8 mouse cellular contexts compared by ENCODE assay signal in genomic region chr13:41737628-41738309, GRCm38 (mm10).
DNase-seq lines count a peak whose midpoint lies in the region; ATAC-seq lines count a peak whose summit lies in the region.

No protein-coding gene starts in this region.

- no peak overlapping the region for H3K4me3 ChIP-seq in hindbrain, embryonic 10.5 days
- H3K4me3 ChIP-seq in hindbrain, embryonic 11.5 days (ENCODE audit: low read depth, low read length): no peak overlapping the region
- no peak overlapping the region for H3K4me3 ChIP-seq in heart, embryonic 11.5 days (ENCODE audit: low read depth, low read length)

- H3K27me3 ChIP-seq in hindbrain, embryonic 10.5 days (ENCODE audit: insufficient read depth, poor library complexity, severe bottlenecking): no peaks in the 10 kb centered on the region
- H3K27me3 ChIP-seq in hindbrain, embryonic 11.5 days (ENCODE audit: control insufficient read depth, insufficient read depth, low read length): no peaks in the 10 kb centered on the region
- H3K27me3 ChIP-seq in heart, embryonic 11.5 days (ENCODE audit: control insufficient read depth, insufficient read depth, low read length): no peaks in the 10 kb centered on the region

- no peak overlapping the region for H3K9ac ChIP-seq in hindbrain, embryonic 11.5 days (ENCODE audit: low read depth, low read length)
- H3K9ac ChIP-seq in heart, embryonic 11.5 days (ENCODE audit: low read depth, low read length): no peak overlapping the region

- H3K9me3 ChIP-seq in hindbrain, embryonic 10.5 days: no peaks in the 10 kb centered on the region
- no peaks in the 10 kb centered on the region for H3K9me3 ChIP-seq in hindbrain, embryonic 11.5 days (ENCODE audit: control insufficient read depth, low read length)
- no peaks in the 10 kb centered on the region for H3K9me3 ChIP-seq in heart, embryonic 11.5 days (replicated peaks; ENCODE audit: control insufficient read depth, low read length)

- no peak overlapping the region for H3K4me2 ChIP-seq in hindbrain, embryonic 11.5 days (replicated peaks; ENCODE audit: low read depth, low read length)
- no peak overlapping the region for H3K4me2 ChIP-seq in heart, embryonic 11.5 days

- H3K4me1 ChIP-seq in hindbrain, embryonic 10.5 days (replicated peaks): peaks cover 10% of the 10 kb centered on the region; the same call in 1 of the 2 replicates
- no peaks in the 10 kb centered on the region for H3K4me1 ChIP-seq in hindbrain, embryonic 11.5 days (replicated peaks; ENCODE audit: control insufficient read depth, insufficient read depth, low read length)
- peaks cover 9% of the 10 kb centered on the region for H3K4me1 ChIP-seq in heart, embryonic 11.5 days (ENCODE audit: control insufficient read depth, insufficient read depth, low read length)

- 67% methylated on average over 10 of the region's 10 CpGs for WGBS in hindbrain, embryonic 10.5 days
- WGBS in hindbrain, embryonic 11.5 days: 63% methylated on average over 10 of the region's 10 CpGs
- 40% methylated on average over 10 of the region's 10 CpGs for WGBS in heart, embryonic 11.5 days (ENCODE audit: insufficient replicate concordance)

- no peak for ATAC-seq in hindbrain, embryonic 11.5 days (ENCODE audit: low FRiP score)
- ATAC-seq in heart, embryonic 11.5 days (replicated peaks; ENCODE audit: insufficient number of reproducible peaks, low FRiP score, low TSS enrichment): no peak

- no peak for DNase-seq in hindbrain, embryonic 10.5 days (ENCODE audit: low spot score)
- DNase-seq in hindbrain, embryonic 11.5 days (ENCODE audit: low spot score): no peak
- DNase-seq in cerebellum, postnatal 36 days: peak; percentile 26 to 29
- peak; percentile 56 for DNase-seq in lung, postnatal 10 days
- DNase-seq in urinary bladder, postnatal 25 days (ENCODE audit: low spot score): no peak
- DNase-seq in ovary, postnatal 36 days (ENCODE audit: low spot score): no peak
- DNase-seq in thymus, postnatal 14 days: no peak

- H3K27ac ChIP-seq in hindbrain, embryonic 10.5 days: peak overlapping the region; percentile 35; the same call in 1 of the 2 replicates
- no peak overlapping the region for H3K27ac ChIP-seq in hindbrain, embryonic 11.5 days (ENCODE audit: low read depth, low read length)
- H3K27ac ChIP-seq in heart, embryonic 11.5 days (ENCODE audit: low read depth, low read length): peak overlapping the region; percentile 74

- H3K36me3 ChIP-seq in hindbrain, embryonic 10.5 days: no peaks in the 10 kb centered on the region
- H3K36me3 ChIP-seq in hindbrain, embryonic 11.5 days (ENCODE audit: control insufficient read depth, insufficient read depth, low read length): no peaks in the 10 kb centered on the region
- H3K36me3 ChIP-seq in heart, embryonic 11.5 days (ENCODE audit: control insufficient read depth, insufficient read depth, low read length): no peaks in the 10 kb centered on the region

Comparison
In these comparisons a context has a peak if more than half of its experiments do, and no peak if none do; other contexts are left out.
1. DNase-seq: peak in cerebellum, postnatal 36 days (2 of 2) and lung, postnatal 10 days (single experiment); none in hindbrain, embryonic 10.5 days (single experiment), hindbrain, embryonic 11.5 days (single experiment), urinary bladder, postnatal 25 days (single experiment), ovary, postnatal 36 days (single experiment) and thymus, postnatal 14 days (single experiment).